Mouse (Mus musculus): ENCODE measurements around the gene Ehmt1. TPM values are rescaled to one million over a fixed set of nuclear protein-coding genes. Genes with fewer than 3 reads are reported as not detected.
A peak's percentile ranks its signal among the peaks of the same experiment; 100 is the strongest.

The Ehmt1 gene
- total RNA-seq, 1 experiment from 2014 or later, result 41.3 TPM

DNA sequence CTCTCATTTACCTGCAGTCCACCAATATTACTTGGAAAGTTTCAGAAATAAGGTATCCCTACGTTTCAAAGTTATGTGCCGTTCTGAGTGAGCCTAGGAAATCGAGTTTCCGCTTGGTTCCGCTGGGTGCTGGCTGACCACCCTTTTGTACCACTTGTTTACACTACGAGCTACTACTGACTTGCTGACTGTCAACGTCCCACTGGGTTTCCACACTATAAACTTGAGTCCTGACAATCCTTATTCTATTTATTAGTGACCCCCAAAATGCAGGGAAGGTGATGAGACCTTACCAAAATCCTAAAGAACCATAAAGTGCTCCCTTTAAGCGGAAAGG lies 393 bp upstream of the Ehmt1 start:
- no peak for ATAC-seq (replicated peaks; ENCODE audit: insufficient number of reproducible peaks, low FRiP score, low TSS enrichment, poor library complexity, severe bottlenecking)

DNA sequence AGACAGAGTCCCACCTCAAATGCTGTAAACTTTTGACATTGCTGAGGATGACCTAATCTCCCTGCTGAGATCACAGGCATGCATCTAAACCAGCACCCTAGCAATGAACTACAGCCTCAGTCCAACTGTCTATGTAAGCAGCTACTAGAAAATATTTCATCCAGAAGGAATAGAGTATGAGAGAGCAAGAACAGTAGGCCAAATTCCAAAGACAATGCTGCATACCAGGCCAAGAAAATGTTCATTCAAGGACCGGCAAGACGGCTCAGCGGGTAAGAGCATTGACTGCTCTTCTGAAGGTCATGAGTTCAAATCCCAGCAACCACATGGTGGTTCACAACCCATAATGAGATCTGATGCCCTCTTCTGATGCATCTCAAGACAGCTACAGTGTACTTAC lies 4.7 kb downstream of the Ehmt1 start:
- no peak for ATAC-seq (replicated peaks; ENCODE audit: insufficient number of reproducible peaks, low FRiP score, low TSS enrichment, poor library complexity, severe bottlenecking)

DNA sequence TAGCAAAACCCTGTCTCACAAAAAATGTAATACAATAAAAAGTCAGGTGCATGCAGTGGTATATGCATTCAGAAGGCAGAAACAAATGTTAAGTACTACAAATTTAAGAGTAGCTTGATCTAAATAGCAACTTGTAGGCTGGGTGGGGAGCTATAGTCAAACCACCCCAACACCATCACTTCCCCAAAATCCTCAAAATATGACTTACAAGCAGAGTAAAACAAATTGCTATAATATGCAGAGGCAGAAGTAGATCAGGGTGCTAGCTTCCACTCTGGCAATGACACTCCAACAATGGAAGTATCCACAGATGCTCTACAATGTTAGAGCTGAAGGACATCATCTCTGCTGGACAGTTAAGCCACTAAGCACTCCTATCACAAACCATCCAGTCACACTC lies 6.8 kb downstream of the Ehmt1 start:
- no peak for ATAC-seq (replicated peaks; ENCODE audit: insufficient number of reproducible peaks, low FRiP score, low TSS enrichment, poor library complexity, severe bottlenecking)

DNA sequence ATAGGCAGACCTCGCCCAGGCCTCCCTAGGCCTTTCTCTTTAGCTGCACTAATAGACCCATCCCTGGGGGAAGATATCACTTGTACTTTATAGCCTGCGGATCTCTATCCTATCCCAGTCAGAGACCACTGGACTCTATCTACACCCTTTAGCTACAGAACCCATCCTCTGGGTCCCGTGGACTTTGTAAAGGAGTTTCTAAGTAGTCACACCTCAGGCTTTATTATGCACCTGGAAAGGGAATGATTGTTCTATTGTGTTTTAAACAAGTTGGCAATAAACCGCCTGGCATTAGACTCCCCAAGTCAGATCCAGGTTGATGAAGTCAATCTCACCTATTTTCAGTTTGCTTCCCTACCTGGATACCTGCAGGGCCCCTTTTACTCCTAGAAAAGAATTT lies 7.2 kb downstream of the Ehmt1 start:
- no peak for ATAC-seq (replicated peaks; ENCODE audit: insufficient number of reproducible peaks, low FRiP score, low TSS enrichment, poor library complexity, severe bottlenecking)

DNA sequence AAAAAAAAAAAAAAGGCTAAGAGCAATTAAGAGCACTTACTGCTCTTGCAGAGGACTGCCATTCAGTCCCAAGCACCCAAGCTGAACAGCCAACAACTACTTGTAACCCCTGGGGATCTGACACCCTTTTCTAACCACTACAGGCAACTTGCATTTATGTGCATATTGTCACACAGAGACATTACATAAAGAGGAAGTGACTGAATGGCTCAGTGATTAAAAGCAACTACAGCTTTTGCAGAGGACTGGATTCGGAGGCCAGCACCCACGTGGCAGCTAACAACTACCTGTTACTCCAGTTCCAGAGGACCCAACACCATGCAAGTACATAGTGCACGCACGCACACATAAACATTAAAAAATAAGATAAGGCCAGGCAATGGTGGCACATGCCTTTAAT lies 8.9 kb downstream of the Ehmt1 start:
- ATAC-seq (replicated peaks; ENCODE audit: insufficient number of reproducible peaks, low FRiP score, low TSS enrichment, poor library complexity, severe bottlenecking), result peak; percentile 71

DNA sequence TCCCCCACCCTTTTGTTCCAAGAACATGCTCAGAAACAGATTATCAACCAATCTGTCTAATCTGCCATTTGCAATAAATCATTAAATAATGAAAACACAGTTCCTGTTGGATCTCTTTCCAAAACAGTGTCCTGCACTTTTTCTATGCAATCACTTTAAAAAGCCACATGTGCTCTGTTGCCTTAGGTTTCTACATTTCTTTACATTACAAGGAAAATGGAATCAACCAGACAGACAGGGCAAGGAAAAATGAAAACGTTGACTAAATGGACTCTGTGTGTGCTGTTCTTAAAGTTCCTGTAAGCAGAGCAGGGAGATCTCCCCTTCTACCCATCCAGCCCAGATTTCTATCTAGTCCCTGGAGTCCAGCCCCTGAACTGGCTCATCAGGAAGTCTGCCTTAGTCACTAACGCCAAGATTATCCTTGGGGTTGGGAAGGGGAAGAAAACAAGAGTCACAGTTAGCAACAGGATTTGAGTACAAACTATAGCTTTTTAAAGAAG lies 13.7 kb downstream of the Ehmt1 start:
- no peak for ATAC-seq (replicated peaks; ENCODE audit: insufficient number of reproducible peaks, low FRiP score, low TSS enrichment, poor library complexity, severe bottlenecking)

DNA sequence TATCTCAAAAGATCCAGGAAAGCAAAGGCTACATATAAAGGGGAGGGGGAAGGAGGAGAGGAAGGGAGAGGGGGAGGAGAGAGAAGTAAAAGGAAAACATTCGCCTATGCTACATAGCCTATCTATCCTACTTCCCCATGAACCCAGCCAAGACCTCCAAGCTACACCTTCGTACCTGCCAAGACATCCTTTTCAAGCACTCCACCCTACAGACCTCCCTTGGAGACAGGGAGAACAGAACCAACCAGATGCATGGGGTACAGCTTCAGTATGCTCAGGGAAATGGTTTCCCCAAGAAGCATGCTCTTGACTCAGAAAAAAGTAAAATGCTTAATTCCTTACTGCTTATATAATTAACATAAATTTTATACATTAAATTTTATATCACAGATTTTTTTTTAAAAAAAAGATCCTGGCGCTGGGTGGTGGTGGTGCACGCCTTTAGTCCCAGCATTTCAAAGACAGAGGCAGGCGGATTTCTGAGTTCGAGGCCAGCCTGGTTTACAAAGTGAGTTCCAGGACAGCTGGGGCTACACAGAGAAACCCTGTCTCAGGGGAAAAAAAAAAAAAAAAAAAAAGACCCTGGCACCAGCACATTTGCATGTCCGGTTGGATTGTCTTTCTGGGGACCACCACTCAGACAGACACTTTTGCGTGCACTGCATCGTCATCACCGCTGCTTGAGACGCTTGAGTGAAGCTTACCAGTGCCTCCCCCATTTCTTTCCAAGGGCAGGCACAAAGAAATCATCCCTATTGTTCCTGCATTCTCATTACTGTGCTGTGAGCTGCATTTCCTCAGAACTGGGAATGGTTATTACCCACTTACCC lies 14.4 kb downstream of the Ehmt1 start:
- no peak for ATAC-seq (replicated peaks; ENCODE audit: insufficient number of reproducible peaks, low FRiP score, low TSS enrichment, poor library complexity, severe bottlenecking)

DNA sequence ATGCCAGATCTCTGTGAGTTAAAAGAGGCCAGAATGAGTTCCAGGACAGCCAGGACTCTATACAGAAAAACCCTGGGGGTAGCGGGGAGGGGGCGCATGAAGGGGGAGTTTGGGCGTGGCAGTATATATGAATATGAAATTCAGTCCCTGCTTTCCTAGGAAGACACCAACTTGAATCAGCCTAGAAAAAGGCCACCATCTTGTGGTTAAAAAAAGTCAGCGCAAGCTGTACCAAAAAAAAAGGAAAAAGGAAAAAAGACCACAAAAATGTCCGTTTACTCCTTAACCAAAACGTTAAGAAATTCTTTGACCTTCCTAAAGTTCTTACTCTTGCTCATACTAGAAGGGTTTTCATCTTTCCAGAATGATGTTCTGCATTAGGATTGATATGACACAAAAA lies 16.4 kb downstream of the Ehmt1 start:
- no peak for ATAC-seq (replicated peaks; ENCODE audit: insufficient number of reproducible peaks, low FRiP score, low TSS enrichment, poor library complexity, severe bottlenecking)

DNA sequence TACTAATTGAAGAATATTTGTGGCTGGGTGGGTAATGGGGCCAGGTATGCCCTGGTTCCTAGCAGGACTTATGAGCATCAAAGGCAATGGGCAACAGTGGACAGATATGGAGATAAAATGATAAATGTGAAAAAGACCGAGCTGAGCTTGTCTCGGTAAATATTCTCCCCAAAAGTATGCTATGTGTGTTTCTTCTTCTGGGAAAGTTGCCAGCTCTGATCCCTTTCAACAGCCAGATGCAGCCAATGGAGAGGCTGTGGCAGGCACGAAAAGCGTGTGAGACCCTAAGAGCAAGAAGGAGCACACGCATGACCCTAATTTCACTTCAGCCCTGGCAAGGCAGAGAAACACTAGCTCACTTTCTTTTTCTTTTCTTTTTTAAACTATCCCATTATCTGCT lies 18.4 kb downstream of the Ehmt1 start:
- ATAC-seq (replicated peaks; ENCODE audit: insufficient number of reproducible peaks, low FRiP score, low TSS enrichment, poor library complexity, severe bottlenecking), result no peak

- ATAC-seq (replicated peaks; ENCODE audit: insufficient number of reproducible peaks, low FRiP score, low TSS enrichment, poor library complexity, severe bottlenecking), result no peak
These were observed 20.1 kb downstream of the Ehmt1 start for GRCm38 (mm10) chr2:24899292-24899691.

GRCm38 (mm10) chr2:24896761-24897160 lies 22.7 kb downstream of the Ehmt1 start:
- ATAC-seq (replicated peaks; ENCODE audit: insufficient number of reproducible peaks, low FRiP score, low TSS enrichment, poor library complexity, severe bottlenecking), result no peak

- ATAC-seq (replicated peaks; ENCODE audit: insufficient number of reproducible peaks, low FRiP score, low TSS enrichment, poor library complexity, severe bottlenecking), result no peak
These were observed 25.2 kb downstream of the Ehmt1 start for GRCm38 (mm10) chr2:24894211-24894610.

DNA sequence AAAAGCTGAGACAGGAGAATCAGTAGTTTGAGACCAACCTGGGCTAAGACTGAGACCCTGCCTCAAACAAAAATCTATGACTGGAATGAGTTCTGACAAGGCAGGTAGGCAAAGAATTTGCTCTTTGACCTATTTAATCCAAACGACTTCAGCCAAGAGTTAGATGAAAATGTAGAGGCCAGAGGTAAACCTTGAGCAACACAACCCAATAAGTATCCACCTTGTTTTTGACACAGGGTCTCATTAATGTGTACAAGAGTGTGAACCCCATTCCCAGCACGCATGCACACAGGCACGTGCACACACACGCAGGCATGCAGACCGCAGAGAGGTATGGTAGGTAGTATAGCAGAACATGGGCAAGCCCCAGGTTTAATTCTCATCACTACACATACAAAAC lies 27.1 kb downstream of the Ehmt1 start:
- no peak for ATAC-seq (replicated peaks; ENCODE audit: insufficient number of reproducible peaks, low FRiP score, low TSS enrichment, poor library complexity, severe bottlenecking)

DNA sequence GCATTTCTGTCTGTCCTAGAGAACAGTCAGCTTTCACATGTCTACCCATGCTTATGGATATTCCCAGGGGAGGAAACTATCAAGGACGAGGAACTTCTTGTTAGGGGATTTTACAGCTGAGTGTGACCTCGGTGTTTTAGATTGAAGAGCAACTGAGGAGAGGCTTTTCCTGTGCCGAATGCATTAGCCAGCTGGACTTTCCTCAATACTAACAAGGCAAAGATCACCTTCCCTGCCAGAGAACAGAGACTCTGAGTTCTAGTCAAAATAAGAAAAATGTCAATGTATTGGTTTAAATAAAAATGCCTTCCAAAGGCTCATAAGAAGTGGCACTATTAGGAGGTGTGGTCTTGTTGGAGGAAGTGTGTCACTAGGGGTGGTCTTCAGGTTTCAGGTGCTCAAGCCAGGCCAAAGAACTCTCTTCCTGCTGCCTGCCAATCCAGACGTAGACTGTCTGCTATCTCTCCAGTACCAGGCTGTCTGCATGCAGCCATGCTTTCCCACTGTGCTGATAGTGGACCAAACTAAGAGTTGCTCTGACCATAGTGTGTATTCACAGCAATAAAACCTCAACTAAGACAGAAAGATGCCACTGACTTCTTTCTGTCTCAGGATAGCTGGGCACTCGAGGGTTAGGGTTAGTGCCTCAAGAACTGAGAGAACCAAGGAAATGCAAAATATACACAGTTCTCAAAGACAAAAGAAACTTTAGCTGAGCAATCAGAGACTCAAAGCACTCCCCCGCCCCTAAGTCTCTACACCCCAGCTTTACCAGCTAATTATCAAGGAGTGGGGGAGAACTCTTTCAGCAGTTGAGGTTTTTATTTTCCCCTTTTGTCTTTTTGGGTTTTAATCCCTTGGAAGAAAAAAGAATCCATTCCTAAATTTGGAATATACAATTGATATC lies 28.6 kb downstream of the Ehmt1 start:
- no peak for ATAC-seq (replicated peaks; ENCODE audit: insufficient number of reproducible peaks, low FRiP score, low TSS enrichment, poor library complexity, severe bottlenecking)

DNA sequence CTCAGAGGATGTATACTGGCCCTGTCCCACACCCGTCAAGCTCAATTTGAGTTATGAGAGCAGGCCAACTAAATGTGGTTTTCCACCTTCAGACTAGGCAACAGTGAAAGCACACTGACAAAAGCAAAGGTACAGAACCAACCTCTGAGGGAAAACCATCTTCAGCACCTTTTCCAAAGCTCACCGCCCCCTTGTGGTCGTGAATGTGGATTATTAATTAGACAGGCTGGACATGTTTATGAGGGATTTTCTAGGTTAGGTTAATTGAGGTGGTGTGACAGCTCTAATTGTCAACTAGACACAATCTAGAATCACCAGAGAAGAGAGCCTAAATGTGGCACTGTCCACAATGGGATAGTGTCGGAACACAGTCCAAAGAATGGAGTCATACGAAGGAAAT lies 30.5 kb downstream of the Ehmt1 start:
- ATAC-seq (replicated peaks; ENCODE audit: insufficient number of reproducible peaks, low FRiP score, low TSS enrichment, poor library complexity, severe bottlenecking), result no peak

DNA sequence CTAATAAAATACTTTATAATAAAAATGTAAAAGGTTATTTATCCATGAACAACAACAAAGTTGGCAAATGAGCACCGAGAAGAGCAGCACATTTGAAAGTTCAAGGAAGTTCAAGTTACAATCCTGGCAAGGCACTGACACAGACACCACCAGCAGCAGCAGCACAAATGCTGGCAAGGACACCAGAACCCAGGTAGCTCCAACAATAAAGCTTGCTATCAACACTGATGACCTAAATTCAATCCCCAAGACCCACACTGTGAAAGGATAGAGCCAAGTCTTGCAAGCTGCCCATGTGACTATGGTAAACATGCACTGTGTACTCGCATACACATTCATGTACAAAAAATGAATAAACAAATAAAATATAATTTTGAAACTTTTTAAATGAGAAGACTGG lies 38.7 kb downstream of the Ehmt1 start:
- ATAC-seq (replicated peaks; ENCODE audit: insufficient number of reproducible peaks, low FRiP score, low TSS enrichment, poor library complexity, severe bottlenecking), result no peak

GRCm38 (mm10) chr2:24870952-24871351 lies 48.5 kb downstream of the Ehmt1 start:
- no peak for ATAC-seq (replicated peaks; ENCODE audit: insufficient number of reproducible peaks, low FRiP score, low TSS enrichment, poor library complexity, severe bottlenecking)

- ATAC-seq (replicated peaks; ENCODE audit: insufficient number of reproducible peaks, low FRiP score, low TSS enrichment, poor library complexity, severe bottlenecking), result 0 out of 2 replicates have a peak, but pooled peaks have one; percentile 27
These were observed 56.4 kb downstream of the Ehmt1 start for GRCm38 (mm10) chr2:24863010-24863409.

DNA sequence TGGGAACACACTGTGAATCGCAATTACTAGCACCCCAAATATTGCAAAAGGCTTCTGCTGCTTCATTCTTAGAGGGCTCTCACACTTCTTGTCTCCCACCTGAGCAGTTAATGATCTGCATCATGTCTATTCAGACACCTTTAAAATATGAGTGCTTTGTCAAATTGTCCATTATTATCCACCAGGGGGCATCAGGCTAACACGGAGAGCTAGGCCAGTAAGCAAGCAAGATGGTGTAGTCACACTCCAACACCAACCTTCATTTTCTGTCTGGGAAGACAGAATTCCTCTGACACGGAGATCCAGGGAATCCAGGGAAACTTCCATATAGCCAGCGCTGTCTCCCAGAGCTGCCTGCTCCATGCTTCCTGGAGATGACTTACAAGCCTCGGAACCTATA lies 67.0 kb downstream of the Ehmt1 start:
- ATAC-seq (replicated peaks; ENCODE audit: insufficient number of reproducible peaks, low FRiP score, low TSS enrichment, poor library complexity, severe bottlenecking), result 0 out of 2 replicates have a peak, but pooled peaks have one; percentile 50

DNA sequence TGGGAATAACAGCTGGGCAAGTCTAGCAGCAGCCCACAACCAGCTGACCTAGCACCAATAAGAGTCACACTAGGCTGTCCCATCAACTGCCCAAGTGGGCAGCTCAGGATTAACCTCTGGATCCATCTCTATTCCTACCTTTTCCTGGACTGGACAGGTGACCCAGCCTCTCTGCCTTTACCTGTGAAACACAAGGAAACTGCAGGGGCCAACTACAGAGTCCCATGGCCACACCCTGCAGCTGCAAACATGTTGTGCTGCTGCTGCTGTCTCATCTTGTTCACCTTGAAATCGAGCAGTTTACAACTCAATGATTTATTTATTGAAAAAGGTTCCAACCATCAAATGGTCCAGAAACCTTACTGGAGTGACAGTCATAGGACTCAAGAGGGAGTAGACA lies 72.9 kb downstream of the Ehmt1 start:
- no peak for ATAC-seq (replicated peaks; ENCODE audit: insufficient number of reproducible peaks, low FRiP score, low TSS enrichment, poor library complexity, severe bottlenecking)

Data from monocyte, adult 5-6 weeks (primary cell).